Mouse (Mus musculus): ENCODE data around the gene Snx9. TPM values are rescaled to one million over a fixed set of nuclear protein-coding genes. Genes with fewer than 3 reads are reported as not detected.

The Snx9 gene
- total and polyA plus RNA-seq, 3 experiments, result 12.9 to 22.8 TPM; not detected in 1

DNA sequence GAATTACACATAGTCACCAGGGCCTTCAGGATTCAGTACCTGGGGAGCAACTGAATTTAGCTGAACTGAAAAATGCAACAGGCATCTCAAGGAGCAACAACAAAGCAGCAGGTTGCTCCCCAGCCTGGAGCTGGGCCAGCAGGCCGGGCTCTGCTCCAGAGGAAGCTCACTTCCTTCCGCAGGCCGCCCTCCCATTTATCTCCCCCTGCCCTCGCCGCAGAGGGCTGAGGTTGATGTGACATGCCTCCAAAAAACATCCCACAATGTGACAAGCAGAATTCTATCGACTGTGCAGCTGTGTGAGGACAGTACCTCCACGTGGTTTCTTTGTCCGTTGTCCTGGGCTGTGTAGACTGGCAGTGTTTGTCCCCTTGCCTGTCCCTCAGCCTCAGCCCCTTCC lies 44.3 kb downstream of the Snx9 start (continued):
- TF ChIP-seq E2F4 (IDR thresholded peaks at IDR 0.05; ENCODE audit: borderline replicate concordance, low read depth, low read length) (no peak), SMC3 (IDR thresholded peaks at IDR 0.05; ENCODE audit: low read depth, low read length) (no peak), ZC3H11A (IDR thresholded peaks at IDR 0.05; ENCODE audit: low read depth, low read length) (no peak), MAX (IDR thresholded peaks at IDR 0.05; ENCODE audit: low read length) (peak; percentile 97), JUND (IDR thresholded peaks at IDR 0.05; ENCODE audit: low read depth, low read length) (no peak), ZMIZ1 (IDR thresholded peaks at IDR 0.05; ENCODE audit: low read depth, low read length) (no peak), ETS1 (IDR thresholded peaks at IDR 0.05; ENCODE audit: low read depth, low read length) (peak; percentile 91), GABPA (IDR thresholded peaks at IDR 0.05; ENCODE audit: low read depth, low read length) (no peak), EP300 (IDR thresholded peaks at IDR 0.05; ENCODE audit: low read depth in 1 of 2, low read length in 2 of 2) (peak; percentile 71 to 84), MAFK (IDR thresholded peaks at IDR 0.05; ENCODE audit: borderline replicate concordance, low read depth, low read length) (no peak; the same call in 1 of the 2 replicates), ELF1 (IDR thresholded peaks at IDR 0.05; ENCODE audit: low read depth, low read length) (0 out of 2 replicates have a peak, but pooled peaks have one; percentile 18), MYC (IDR thresholded peaks at IDR 0.05; ENCODE audit: low read depth, low read length) (peak; percentile 97), POLR2AphosphoS5 (IDR thresholded peaks at IDR 0.05; ENCODE audit: borderline replicate concordance, low read depth, low read length) (no peak), TBP (IDR thresholded peaks at IDR 0.05; ENCODE audit: low read depth, low read length) (no peak), KAT2A (conservative IDR thresholded peaks at IDR 0.05; ENCODE audit: low read depth, low read length) (no peak), USF1 (IDR thresholded peaks at IDR 0.05; ENCODE audit: low read depth, low read length) (peak; percentile 67), CHD1 (IDR thresholded peaks at IDR 0.05; ENCODE audit: low read depth, low read length) (no peak), POLR2AphosphoS2 (IDR thresholded peaks at IDR 0.05; ENCODE audit: low read length) (no peak), TCF12 (IDR thresholded peaks at IDR 0.05; ENCODE audit: low read depth, low read length) (peak; percentile 72)

DNA sequence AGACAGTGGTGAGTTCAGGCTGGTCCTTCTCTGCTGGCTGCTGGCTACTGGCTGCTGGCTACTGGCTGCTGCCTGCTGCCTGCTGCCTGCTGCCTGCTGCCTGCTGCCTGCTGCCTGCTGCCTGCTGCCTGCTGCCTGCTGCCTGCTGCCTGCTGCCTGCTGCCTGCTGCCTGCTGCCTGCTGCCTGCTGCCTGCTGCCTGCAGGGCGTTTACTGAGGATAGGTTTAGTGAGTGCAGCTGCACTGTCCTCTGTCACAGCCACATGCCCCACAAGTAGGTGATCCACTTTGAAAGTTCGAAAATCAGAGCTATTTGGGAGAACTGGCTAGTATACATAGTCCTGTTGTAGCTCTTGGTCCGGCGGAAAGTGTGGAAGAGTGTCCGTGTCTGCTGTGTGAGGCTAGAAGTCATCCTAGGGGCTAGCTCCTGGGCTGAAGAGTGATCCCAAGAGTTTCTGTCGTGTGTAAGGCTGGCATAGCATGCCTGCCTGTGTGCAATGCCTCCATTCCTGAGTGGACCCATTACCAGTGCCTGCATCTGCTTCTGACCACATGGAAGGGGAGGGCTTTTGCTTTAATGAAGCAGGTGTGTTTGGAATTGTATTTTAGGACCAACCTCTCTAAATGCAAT lies 45.2 kb downstream of the Snx9 start:
- no peak for DNase-seq (ENCODE audit: low read depth, low spot score)
- peak overlapping the region; percentile 54; the same call in 1 of the 2 replicates for H3K9ac ChIP-seq (ENCODE audit: control insufficient read depth, low read depth, low read length, poor library complexity, severe bottlenecking)
- H3K79me2 ChIP-seq (ENCODE audit: control insufficient read depth, insufficient read depth, low read length, poor library complexity), result no peaks in the 10 kb centered on the region; the same call in 1 of the 2 replicates
- H3K4me1 ChIP-seq (ENCODE audit: control insufficient read depth in 1 of 2, insufficient read depth in 2 of 2, low read length in 2 of 2), result peaks cover 7 to 27% of the 10 kb centered on the region in 2 experiments
- no peaks in the 10 kb centered on the region for H3K27me3 ChIP-seq (ENCODE audit: control insufficient read depth in 1 of 2, insufficient read depth in 2 of 2, low read length in 2 of 2)
- H3K4me3 ChIP-seq (ENCODE audit: control insufficient read depth in 1 of 2, insufficient read depth in 1 of 2, low read depth in 2 of 2, low read length in 2 of 2), result no peak overlapping the region
- no peaks in the 10 kb centered on the region for H3K9me3 ChIP-seq (replicated peaks; ENCODE audit: insufficient read depth, low read length)
- peaks cover 0 to 29% of the 10 kb centered on the region in 2 experiments; a peak in 2 of 4 replicates for H3K36me3 ChIP-seq (ENCODE audit: control insufficient read depth in 1 of 2, insufficient read depth in 2 of 2, low read length in 2 of 2)
- no peak for TF ChIP-seq SIN3A (IDR thresholded peaks at IDR 0.05; ENCODE audit: low read length)
- TF ChIP-seq RAD21 (IDR thresholded peaks at IDR 0.05; ENCODE audit: low read depth, low read length), result no peak
- TF ChIP-seq SMC3 (IDR thresholded peaks at IDR 0.05; ENCODE audit: low read depth, low read length), result no peak
- TF ChIP-seq MYB (IDR thresholded peaks at IDR 0.05; ENCODE audit: low read depth, low read length), result no peak
- TF ChIP-seq GATA1 (IDR thresholded peaks at IDR 0.05; ENCODE audit: low read depth, low read length), result no peak
- TF ChIP-seq ZKSCAN1 (IDR thresholded peaks at IDR 0.05; ENCODE audit: low read depth, low read length), result no peak
- TF ChIP-seq RCOR1 (IDR thresholded peaks at IDR 0.05; ENCODE audit: low read depth, low read length), result no peak
- no peak for TF ChIP-seq POLR2A (IDR thresholded peaks at IDR 0.05; ENCODE audit: control insufficient read depth in 1 of 2, insufficient read depth in 1 of 2, low read depth in 1 of 2, low read length in 2 of 2, poor library complexity in 1 of 2)
- TF ChIP-seq TBP (IDR thresholded peaks at IDR 0.05; ENCODE audit: low read depth, low read length), result no peak
- TF ChIP-seq USF1 (IDR thresholded peaks at IDR 0.05; ENCODE audit: low read depth, low read length), result no peak
- TF ChIP-seq ELF1 (IDR thresholded peaks at IDR 0.05; ENCODE audit: low read depth, low read length), result no peak
- TF ChIP-seq MAX (IDR thresholded peaks at IDR 0.05; ENCODE audit: low read length), result no peak
- TF ChIP-seq CHD1 (IDR thresholded peaks at IDR 0.05; ENCODE audit: low read depth, low read length), result no peak
- no peak for TF ChIP-seq MAZ (IDR thresholded peaks at IDR 0.05; ENCODE audit: low read depth, low read length)
- TF ChIP-seq KAT2A (conservative IDR thresholded peaks at IDR 0.05; ENCODE audit: low read depth, low read length), result no peak
- no peak for TF ChIP-seq MYC (IDR thresholded peaks at IDR 0.05; ENCODE audit: low read depth, low read length)
- TF ChIP-seq NELFE (IDR thresholded peaks at IDR 0.05; ENCODE audit: low read depth, low read length), result no peak
- H3K27ac ChIP-seq (ENCODE audit: control insufficient read depth, low read depth, low read length), result peak overlapping the region; percentile 83
